Mouse (Mus musculus): ENCODE results near the gene Prr11.

DNA sequence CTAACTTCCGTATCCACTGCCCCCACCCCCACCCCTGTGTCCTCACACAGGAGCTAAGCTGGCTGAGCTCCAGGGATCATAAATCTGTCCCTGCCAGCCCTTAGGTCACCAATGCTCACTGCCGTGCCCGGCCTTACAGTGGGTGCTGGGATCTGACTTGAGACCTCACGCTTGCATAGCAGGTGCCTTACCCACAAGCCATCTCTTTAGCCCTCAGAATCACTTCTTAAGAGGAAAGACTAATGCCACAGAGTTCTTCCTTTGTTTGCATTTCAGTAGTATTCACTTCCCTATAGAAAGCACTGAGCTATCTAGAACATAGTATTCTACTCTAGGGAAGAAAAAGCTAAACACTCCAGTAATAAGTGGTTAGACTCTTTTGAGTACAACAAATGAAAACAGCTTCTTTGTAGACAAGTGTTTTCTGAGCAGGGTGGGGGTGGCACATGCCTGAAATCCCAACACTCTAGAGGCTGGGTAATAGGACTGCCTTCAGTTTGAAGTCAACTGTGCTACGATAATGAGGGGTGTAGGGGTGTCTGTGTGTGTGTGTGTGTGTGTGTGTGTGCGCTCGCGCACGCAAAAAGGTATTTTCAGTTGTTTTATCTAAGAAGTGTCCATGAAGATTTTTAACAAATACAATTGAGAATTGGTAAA lies 69.1 kb downstream of the Prr11 start:
- TF ChIP-seq POLR2A (IDR thresholded peaks at IDR 0.05; ENCODE audit: borderline replicate concordance, extremely low read depth, insufficient read depth, insufficient read length, poor library complexity, severe bottlenecking) (no peak), CTCF (IDR thresholded peaks at IDR 0.05; ENCODE audit: borderline replicate concordance, extremely low read depth, insufficient read depth, insufficient read length) (no peak)
